Mouse (Mus musculus): ENCODE results near the gene Kpna1. TPM values are rescaled to one million over a fixed set of nuclear protein-coding genes. Genes with fewer than 3 reads are reported as not detected.

The Kpna1 gene
- polyA plus RNA-seq, 1 experiment from 2014 or later: 57.0 TPM

DNA sequence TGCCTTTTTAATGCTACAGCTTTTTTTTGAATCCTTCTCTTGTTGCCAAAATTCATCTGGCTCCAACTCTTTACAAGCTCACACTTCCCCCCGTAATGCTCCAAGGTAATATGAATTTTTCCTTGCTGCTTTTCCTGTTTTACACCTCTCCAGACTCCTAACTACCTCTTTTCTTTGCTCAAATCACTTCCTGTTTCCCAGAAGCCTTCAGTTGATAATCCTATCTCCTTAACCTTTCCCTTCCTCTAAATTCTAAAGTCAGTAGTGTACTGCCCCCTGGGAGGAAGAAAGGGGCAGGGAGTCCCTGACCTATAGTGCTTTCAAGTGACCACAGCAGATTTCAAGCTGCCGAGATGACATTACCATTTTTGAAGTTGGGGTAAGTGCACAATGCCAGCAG lies 89.1 kb downstream of the Kpna1 start:
- DNase-seq (ENCODE audit: low spot score): no peak
- Histone ChIP-seq H3K4me3 (ENCODE audit: low read depth, low read length) (no peak overlapping the region), H3K27me3 (ENCODE audit: control insufficient read depth, insufficient read depth, low read length) (no peaks in the 10 kb centered on the region), H3K4me2 (ENCODE audit: low read depth, severe bottlenecking) (no peak overlapping the region), H3K9ac (ENCODE audit: low read length) (no peak overlapping the region), H3K4me1 (ENCODE audit: control insufficient read depth, insufficient read depth, low read length) (0 out of 2 replicates have a peak, but pooled peaks cover 2% of the 10 kb centered on the region), H3K36me3 (ENCODE audit: control insufficient read depth, insufficient read depth, low read length) (no peaks in the 10 kb centered on the region), H3K27ac (replicated peaks; ENCODE audit: low read depth, low read length) (no peak overlapping the region), H3K9me3 (ENCODE audit: control insufficient read depth, low read length) (no peaks in the 10 kb centered on the region)
- 69% methylated on average over 2 of the region's 2 CpGs for WGBS
- no peak for ATAC-seq (ENCODE audit: insufficient number of reproducible peaks, low FRiP score, low TSS enrichment, low read depth)

DNA sequence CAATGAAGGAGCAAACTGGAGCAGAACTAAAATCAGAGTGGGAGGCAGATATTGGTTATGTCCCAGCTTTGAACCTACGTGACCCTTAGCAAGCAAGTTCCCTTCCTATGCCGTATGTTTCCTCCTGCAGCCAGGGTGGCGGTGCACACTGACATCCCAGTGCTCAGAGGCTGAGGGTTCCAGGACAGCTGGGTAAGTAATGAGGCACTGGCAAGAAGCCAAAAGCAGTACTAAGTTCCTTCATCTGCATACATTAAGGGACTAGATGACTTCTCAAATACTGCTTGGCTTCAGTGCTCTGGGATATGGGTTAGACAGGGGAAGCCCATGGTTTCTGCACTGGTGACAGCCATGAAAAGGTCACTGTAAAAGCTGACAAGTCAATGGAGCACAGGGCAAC lies 89.8 kb downstream of the Kpna1 start:
- no peak overlapping the region for H3K9ac ChIP-seq (ENCODE audit: low read length)
- no peak overlapping the region for H3K27ac ChIP-seq (replicated peaks; ENCODE audit: low read depth, low read length)
- no peaks in the 10 kb centered on the region for H3K27me3 ChIP-seq (ENCODE audit: control insufficient read depth, insufficient read depth, low read length)
- H3K4me1 ChIP-seq (ENCODE audit: control insufficient read depth, insufficient read depth, low read length): 0 out of 2 replicates have a peak, but pooled peaks cover 2% of the 10 kb centered on the region
- WGBS: 87% methylated on average over 3 of the region's 3 CpGs
- no peaks in the 10 kb centered on the region for H3K9me3 ChIP-seq (ENCODE audit: control insufficient read depth, low read length)
- no peaks in the 10 kb centered on the region for H3K36me3 ChIP-seq (ENCODE audit: control insufficient read depth, insufficient read depth, low read length)
- H3K4me3 ChIP-seq (ENCODE audit: low read depth, low read length): no peak overlapping the region
- DNase-seq (ENCODE audit: low spot score) (no peak), ATAC-seq (ENCODE audit: insufficient number of reproducible peaks, low FRiP score, low TSS enrichment, low read depth) (no peak)
- H3K4me2 ChIP-seq (ENCODE audit: low read depth, severe bottlenecking): no peak overlapping the region

DNA sequence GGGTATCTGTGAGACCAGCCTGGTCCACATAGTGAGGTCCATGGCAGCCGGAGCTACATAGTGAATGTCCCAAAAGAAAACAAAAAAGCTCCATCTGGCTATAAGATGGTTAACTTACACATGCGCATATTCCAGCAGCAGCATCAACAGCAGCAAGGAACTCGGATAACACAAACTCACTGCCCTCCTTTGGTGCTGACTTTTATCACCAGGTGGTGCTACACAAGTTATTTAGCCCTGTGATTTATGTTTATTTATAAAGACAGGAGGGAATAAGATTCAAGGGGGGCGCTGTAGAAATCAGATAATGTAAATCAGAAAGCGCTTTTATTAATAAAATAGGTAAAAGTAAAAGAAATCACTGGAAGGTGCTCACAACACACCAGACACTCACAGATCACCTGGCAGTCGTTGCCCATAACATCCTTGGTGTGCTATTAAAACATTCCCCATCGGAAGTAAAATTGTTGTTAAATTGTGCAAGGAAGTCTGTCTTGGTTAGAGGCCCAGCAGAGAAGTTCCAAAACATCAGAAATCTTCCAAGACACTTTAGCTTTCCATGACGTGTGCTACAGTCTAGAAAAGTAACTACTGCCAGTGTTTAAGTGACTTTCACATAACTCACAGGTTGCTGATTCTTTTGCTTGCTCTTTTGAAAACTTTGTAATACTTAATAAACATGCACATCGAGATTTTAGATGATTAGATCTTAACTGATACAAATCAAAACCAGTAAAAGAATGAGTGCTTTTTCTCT lies 91.4 kb downstream of the Kpna1 start:
- DNase-seq (ENCODE audit: low spot score): no peak

DNA sequence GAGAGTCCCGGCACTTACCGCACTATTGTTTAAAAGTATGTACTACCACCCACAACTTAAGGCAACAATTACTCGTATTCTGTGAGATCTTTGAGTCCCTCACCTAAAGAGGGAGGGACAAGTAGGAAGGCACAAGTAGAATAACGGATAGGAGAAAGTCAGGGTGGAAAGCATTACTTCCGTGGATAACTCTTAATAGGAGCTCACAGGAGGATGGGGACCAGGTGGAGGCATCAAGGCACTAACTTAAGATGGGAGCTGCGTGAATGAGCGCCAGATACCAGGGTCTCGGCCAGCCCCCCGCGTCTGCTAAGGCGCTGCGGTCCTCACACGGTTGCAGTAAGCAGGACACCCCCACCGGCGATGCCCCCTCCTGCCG lies 92.5 kb downstream of the Kpna1 start:
- ATAC-seq (ENCODE audit: insufficient number of reproducible peaks, low FRiP score, low TSS enrichment, low read depth) (peak; percentile 52; the same call in 1 of the 2 replicates), DNase-seq (ENCODE audit: low spot score) (no peak)
- Histone ChIP-seq H3K9me3 (ENCODE audit: control insufficient read depth, low read length) (no peaks in the 10 kb centered on the region), H3K4me3 (ENCODE audit: low read depth, low read length) (peak overlapping the region; percentile 65), H3K4me1 (ENCODE audit: control insufficient read depth, insufficient read depth, low read length) (0 out of 2 replicates have a peak, but pooled peaks cover 2% of the 10 kb centered on the region), H3K4me2 (ENCODE audit: low read depth, severe bottlenecking) (peak overlapping the region; percentile 59), H3K27ac (replicated peaks; ENCODE audit: low read depth, low read length) (peak overlapping the region; percentile 86), H3K36me3 (ENCODE audit: control insufficient read depth, insufficient read depth, low read length) (no peaks in the 10 kb centered on the region), H3K27me3 (ENCODE audit: control insufficient read depth, insufficient read depth, low read length) (no peaks in the 10 kb centered on the region), H3K9ac (ENCODE audit: low read length) (peak overlapping the region; percentile 70)
- under 1% methylated on average over 16 of the region's 16 CpGs for WGBS

More for the DNA sequence above, 91.4 kb downstream of the Kpna1 start:
- Histone ChIP-seq H3K36me3 (ENCODE audit: control insufficient read depth, insufficient read depth, low read length) (no peaks in the 10 kb centered on the region), H3K27me3 (ENCODE audit: control insufficient read depth, insufficient read depth, low read length) (no peaks in the 10 kb centered on the region), H3K9me3 (ENCODE audit: control insufficient read depth, low read length) (no peaks in the 10 kb centered on the region), H3K4me2 (ENCODE audit: low read depth, severe bottlenecking) (peak overlapping the region; percentile 59), H3K4me1 (ENCODE audit: control insufficient read depth, insufficient read depth, low read length) (0 out of 2 replicates have a peak, but pooled peaks cover 2% of the 10 kb centered on the region), H3K4me3 (ENCODE audit: low read depth, low read length) (peak overlapping the region; percentile 65), H3K27ac (replicated peaks; ENCODE audit: low read depth, low read length) (no peak overlapping the region), H3K9ac (ENCODE audit: low read length) (no peak overlapping the region)
- ATAC-seq (ENCODE audit: insufficient number of reproducible peaks, low FRiP score, low TSS enrichment, low read depth): no peak
- 36% methylated on average over 9 of the region's 9 CpGs for WGBS

DNA sequence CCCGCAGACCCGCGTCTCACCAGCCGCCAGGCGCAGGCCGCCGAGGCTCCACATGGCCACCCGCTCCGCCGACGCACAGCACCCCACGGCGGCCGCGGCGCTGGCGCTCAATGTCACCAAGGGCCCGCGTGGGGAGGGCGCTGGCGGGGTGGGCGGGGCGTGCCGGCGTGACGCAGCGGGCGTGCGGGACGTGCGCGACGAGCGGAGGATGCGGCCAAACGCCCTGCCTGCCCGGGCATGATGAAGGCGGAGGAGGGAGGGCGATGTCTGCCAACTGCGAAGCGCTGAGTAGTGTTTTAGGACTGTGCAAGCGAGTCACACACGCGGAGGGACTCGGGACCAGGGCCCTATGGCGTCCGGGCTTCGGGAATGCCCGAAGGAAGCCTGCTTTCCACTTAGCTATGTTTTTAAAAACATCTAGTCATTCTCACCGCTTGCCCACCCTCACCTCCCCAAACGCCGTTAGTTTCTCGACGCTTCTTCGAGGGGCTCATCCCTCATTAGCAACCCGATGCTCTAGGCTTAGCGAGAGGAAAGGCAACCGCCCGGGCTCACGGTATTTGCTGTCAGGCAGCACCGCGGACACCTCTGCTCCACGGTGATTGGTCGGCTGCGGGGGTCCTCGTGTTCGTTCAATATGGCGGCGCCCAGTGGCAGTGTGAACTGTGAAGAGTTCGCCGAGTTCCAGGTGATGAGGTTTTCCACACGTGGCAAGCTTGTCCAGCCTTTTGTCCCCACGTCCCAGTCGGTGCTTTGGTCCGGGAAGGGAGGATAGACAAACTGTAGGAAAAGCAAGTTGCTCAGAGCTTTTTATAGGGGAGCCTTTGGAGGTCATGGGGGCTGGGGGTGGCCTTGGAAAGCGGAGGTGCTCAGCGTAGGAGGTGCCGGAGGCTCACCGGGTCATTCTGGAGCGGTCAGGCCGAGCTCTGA lies 93.2 kb downstream of the Kpna1 start, which contains the start of the genes Fam162a and Ccdc58:
Gene Fam162a, minus strand, starts transcription at position 145 of the 930 bp plus-strand sequence.
Gene Ccdc58, plus strand, starts transcription at position 236 of the 930 bp plus-strand sequence.
- ATAC-seq (ENCODE audit: insufficient number of reproducible peaks, low FRiP score, low TSS enrichment, low read depth) (peak; percentile 96), DNase-seq (ENCODE audit: low spot score) (peak; percentile 94)
- Histone ChIP-seq H3K9me3 (ENCODE audit: control insufficient read depth, low read length) (no peaks in the 10 kb centered on the region), H3K27ac (replicated peaks; ENCODE audit: low read depth, low read length) (peak within 1 kb of the TSS; percentile 86), H3K4me1 (ENCODE audit: control insufficient read depth, insufficient read depth, low read length) (0 out of 2 replicates have a peak, but pooled peaks cover 2% of the 10 kb centered on the region), H3K36me3 (ENCODE audit: control insufficient read depth, insufficient read depth, low read length) (no peaks in the 10 kb centered on the region), H3K4me2 (ENCODE audit: low read depth, severe bottlenecking) (peak within 1 kb of the TSS; percentile 59), H3K9ac (ENCODE audit: low read length) (peak within 1 kb of the TSS; percentile 70), H3K27me3 (ENCODE audit: control insufficient read depth, insufficient read depth, low read length) (no peaks in the 10 kb centered on the region), H3K4me3 (ENCODE audit: low read depth, low read length) (peak within 1 kb of the TSS; percentile 65)
- WGBS: under 1% methylated on average over 74 of the region's 81 CpGs

DNA sequence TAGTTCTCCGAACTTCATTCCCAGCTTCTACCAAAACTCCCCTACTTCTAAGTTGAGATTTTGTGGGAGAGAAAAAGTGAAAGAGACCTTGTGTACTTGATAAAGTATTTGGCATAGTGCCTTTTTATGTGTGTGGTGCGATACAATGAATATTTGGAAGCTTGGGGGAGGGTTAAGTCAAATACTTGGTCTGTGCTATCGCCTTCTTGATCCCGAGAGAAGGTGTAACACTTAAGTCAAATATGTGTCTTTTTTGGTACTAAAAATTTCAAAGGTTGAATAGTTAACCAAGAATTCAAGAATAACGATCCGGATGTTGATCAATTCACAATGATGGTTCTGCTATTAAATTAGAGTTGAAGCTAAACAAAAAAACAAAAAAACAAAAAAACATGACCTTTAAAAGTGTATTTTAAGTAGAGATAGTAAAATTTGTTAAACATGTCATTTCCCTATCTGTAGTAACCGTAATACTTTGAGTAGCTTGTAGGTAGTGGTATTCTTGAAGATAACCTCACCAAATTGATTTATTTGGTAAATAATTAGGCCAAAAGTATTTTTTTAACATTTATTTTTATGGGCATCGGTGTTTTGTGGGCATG lies 94.0 kb downstream of the Kpna1 start:
- H3K27ac ChIP-seq (replicated peaks; ENCODE audit: low read depth, low read length): peak overlapping the region; percentile 86; the same call in 1 of the 2 replicates
- ATAC-seq (ENCODE audit: insufficient number of reproducible peaks, low FRiP score, low TSS enrichment, low read depth) (no peak), DNase-seq (ENCODE audit: low spot score) (no peak)
- peak overlapping the region; percentile 70 for H3K9ac ChIP-seq (ENCODE audit: low read length)
- 0 out of 2 replicates have a peak, but pooled peaks cover 2% of the 10 kb centered on the region for H3K4me1 ChIP-seq (ENCODE audit: control insufficient read depth, insufficient read depth, low read length)
- H3K36me3 ChIP-seq (ENCODE audit: control insufficient read depth, insufficient read depth, low read length): no peaks in the 10 kb centered on the region
- H3K9me3 ChIP-seq (ENCODE audit: control insufficient read depth, low read length): no peaks in the 10 kb centered on the region
- peak overlapping the region; percentile 65 for H3K4me3 ChIP-seq (ENCODE audit: low read depth, low read length)
- H3K4me2 ChIP-seq (ENCODE audit: low read depth, severe bottlenecking): peak overlapping the region; percentile 59
- 27% methylated on average over 8 of the region's 8 CpGs for WGBS
- H3K27me3 ChIP-seq (ENCODE audit: control insufficient read depth, insufficient read depth, low read length): no peaks in the 10 kb centered on the region

DNA sequence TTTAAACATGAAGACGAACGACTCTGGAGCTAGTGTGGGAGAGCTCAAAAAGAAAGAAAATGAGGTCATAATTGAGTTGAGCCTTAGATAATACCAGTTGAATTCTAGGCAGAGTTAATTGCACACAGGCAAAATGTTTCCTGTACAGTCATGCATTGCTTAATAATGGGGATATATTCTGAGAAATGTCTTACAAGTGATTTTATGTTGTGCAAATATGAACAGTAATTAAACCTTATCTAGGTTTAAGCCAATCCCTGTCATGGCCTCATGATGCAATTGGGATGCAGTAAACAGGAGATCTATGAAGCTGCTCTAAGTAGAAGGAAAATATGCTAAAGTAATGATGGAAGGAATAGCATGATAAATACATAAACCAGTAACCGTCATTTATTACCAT lies 96.2 kb downstream of the Kpna1 start:
- Histone ChIP-seq H3K4me3 (ENCODE audit: low read depth, low read length) (no peak overlapping the region), H3K27ac (replicated peaks; ENCODE audit: low read depth, low read length) (no peak overlapping the region), H3K9me3 (ENCODE audit: control insufficient read depth, low read length) (no peaks in the 10 kb centered on the region), H3K4me1 (ENCODE audit: control insufficient read depth, insufficient read depth, low read length) (no peaks in the 10 kb centered on the region), H3K36me3 (ENCODE audit: control insufficient read depth, insufficient read depth, low read length) (no peaks in the 10 kb centered on the region), H3K9ac (ENCODE audit: low read length) (no peak overlapping the region), H3K27me3 (ENCODE audit: control insufficient read depth, insufficient read depth, low read length) (no peaks in the 10 kb centered on the region), H3K4me2 (ENCODE audit: low read depth, severe bottlenecking) (no peak overlapping the region)
- ATAC-seq (ENCODE audit: insufficient number of reproducible peaks, low FRiP score, low TSS enrichment, low read depth) (no peak), DNase-seq (ENCODE audit: low spot score) (no peak)
- 94% methylated on average over 3 of the region's 3 CpGs for WGBS

DNA sequence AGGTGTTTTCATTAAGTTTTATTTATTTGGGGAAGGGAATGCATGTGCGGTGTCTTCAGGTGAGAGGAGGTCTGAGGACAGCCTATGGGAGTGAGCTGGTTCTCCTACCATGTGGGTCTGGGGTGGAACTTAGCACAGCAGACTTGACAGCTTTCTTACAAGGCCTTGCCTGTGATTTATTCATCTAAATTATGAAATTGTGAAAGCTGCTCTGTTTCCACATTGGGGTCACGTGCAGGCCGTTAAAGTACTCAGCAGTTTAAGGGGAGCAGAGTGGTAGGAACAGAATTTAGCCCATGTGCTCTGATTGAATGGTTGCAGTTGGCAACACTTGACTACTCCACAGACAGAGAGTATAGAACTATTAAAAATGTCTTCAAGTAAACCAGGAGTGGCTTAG lies 101.4 kb downstream of the Kpna1 start:
- no peak overlapping the region for H3K27ac ChIP-seq (replicated peaks; ENCODE audit: low read depth, low read length)
- H3K9ac ChIP-seq (ENCODE audit: low read length): no peak overlapping the region
- no peaks in the 10 kb centered on the region for H3K9me3 ChIP-seq (ENCODE audit: control insufficient read depth, low read length)
- no peak for DNase-seq (ENCODE audit: low spot score)
- H3K27me3 ChIP-seq (ENCODE audit: control insufficient read depth, insufficient read depth, low read length): no peaks in the 10 kb centered on the region
- no peak overlapping the region for H3K4me3 ChIP-seq (ENCODE audit: low read depth, low read length)
- H3K4me1 ChIP-seq (ENCODE audit: control insufficient read depth, insufficient read depth, low read length): no peaks in the 10 kb centered on the region
- peaks cover 2% of the 10 kb centered on the region; the same call in 1 of the 2 replicates for H3K36me3 ChIP-seq (ENCODE audit: control insufficient read depth, insufficient read depth, low read length)
- H3K4me2 ChIP-seq (ENCODE audit: low read depth, severe bottlenecking): no peak overlapping the region
- 95% methylated on average over 3 of the region's 3 CpGs for WGBS
- no peak for ATAC-seq (ENCODE audit: insufficient number of reproducible peaks, low FRiP score, low TSS enrichment, low read depth)

All from limb, embryonic 11.5 days (tissue).